8 mouse cellular contexts compared by ENCODE assay signal in the genomic region with DNA sequence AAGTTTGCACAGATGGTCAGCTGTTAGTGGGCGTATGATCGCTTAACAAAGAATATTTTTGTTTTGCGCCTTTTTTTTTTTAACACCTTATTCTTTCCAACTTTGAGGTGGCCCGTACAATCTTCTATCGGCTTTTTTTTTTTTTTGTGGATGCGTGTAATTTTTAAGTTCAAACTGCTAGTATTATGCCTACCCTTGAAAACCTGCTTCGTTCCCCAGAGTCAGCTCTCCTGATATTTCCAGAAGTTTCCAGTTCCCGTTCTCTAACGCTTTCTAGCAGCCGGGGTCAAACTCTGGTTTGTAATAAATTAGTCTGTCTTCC. TPM values are rescaled to one million over a fixed set of nuclear protein-coding genes. Genes with fewer than 3 reads are reported as not detected.
DNase-seq lines count a peak whose midpoint lies in the region; ATAC-seq and TF ChIP-seq lines count a peak whose summit lies in the region.

No protein-coding gene starts in this region.

- H3K9ac ChIP-seq in heart, embryonic 16.5 days (ENCODE audit: low read length): peak overlapping the region; percentile 78
- peak overlapping the region; percentile 89; the same call in 1 of the 2 replicates for H3K9ac ChIP-seq in forebrain, postnatal 0 days

- WGBS in heart, embryonic 16.5 days: under 1% methylated on average over 10 of the region's 10 CpGs
- WGBS in forebrain, postnatal 0 days: under 1% methylated on average over 10 of the region's 10 CpGs

- H3K27ac ChIP-seq in heart, embryonic 16.5 days (ENCODE audit: low read length): peak overlapping the region; percentile 93
- H3K27ac ChIP-seq in forebrain, postnatal 0 days (ENCODE audit: low read depth, low read length): peak overlapping the region; percentile 93

- peak overlapping the region; percentile 75 for H3K4me3 ChIP-seq in heart, embryonic 16.5 days (ENCODE audit: low read length)
- H3K4me3 ChIP-seq in G1E (ENCODE audit: low read depth, low read length): peak overlapping the region; percentile 72
- H3K4me3 ChIP-seq in forebrain, postnatal 0 days (ENCODE audit: low read depth, low read length): peak overlapping the region; percentile 90

- H3K27me3 ChIP-seq in heart, embryonic 16.5 days (ENCODE audit: control insufficient read depth, insufficient read depth, low read length): no peaks in the 10 kb centered on the region
- H3K27me3 ChIP-seq in G1E (ENCODE audit: insufficient read depth, low read length): peaks cover 17% of the 10 kb centered on the region
- H3K27me3 ChIP-seq in forebrain, postnatal 0 days (ENCODE audit: insufficient read depth, low read length): no peaks in the 10 kb centered on the region

- ATAC-seq in heart, embryonic 16.5 days (replicated peaks; ENCODE audit: extremely low read depth, insufficient read depth, low FRiP score): no peak
- ATAC-seq in G1E (ENCODE audit: extremely low read depth, insufficient number of reproducible peaks, low FRiP score, poor library complexity, severe bottlenecking): no peak
- no peak for ATAC-seq in forebrain, postnatal 0 days
- ATAC-seq in cerebellum, adult (ENCODE audit: insufficient number of reproducible peaks, low FRiP score, low TSS enrichment): no peak

- H3K4me2 ChIP-seq in heart, embryonic 16.5 days (ENCODE audit: low read depth, low read length): peak overlapping the region; percentile 78
- H3K4me2 ChIP-seq in forebrain, postnatal 0 days (ENCODE audit: low read depth): peak overlapping the region; percentile 82

- no peak for TF ChIP-seq CTCF in G1E (IDR thresholded peaks at IDR 0.05; ENCODE audit: low read depth, low read length)
- TF ChIP-seq CTCF in forebrain, postnatal 0 days (IDR thresholded peaks at IDR 0.05; ENCODE audit: low read depth): no peak

- peaks cover 10% of the 10 kb centered on the region for H3K4me1 ChIP-seq in heart, embryonic 16.5 days (ENCODE audit: control insufficient read depth, insufficient read depth, low read length)
- H3K4me1 ChIP-seq in G1E (ENCODE audit: insufficient read depth, low read depth, low read length): peaks cover 41% of the 10 kb centered on the region
- 0 out of 2 replicates have a peak, but pooled peaks cover 9% of the 10 kb centered on the region for H3K4me1 ChIP-seq in forebrain, postnatal 0 days (ENCODE audit: insufficient read depth)

- DNase-seq in heart, adult 9 months (ENCODE audit: low spot score in 2 of 2): no peak
- DNase-seq in G1E (ENCODE audit: low spot score): no peak
- no peak for DNase-seq in forebrain, postnatal 0 days
- DNase-seq in mesoderm, embryonic 11.5 days (ENCODE audit: low read depth, low spot score): peak; percentile 30
- no peak for DNase-seq in gastrocnemius, postnatal 25 days
- DNase-seq in yolk sac, embryonic 10.5 days (ENCODE audit: low spot score): no peak

- no peaks in the 10 kb centered on the region for H3K9me3 ChIP-seq in heart, embryonic 16.5 days (replicated peaks; ENCODE audit: control insufficient read depth, low read length)
- no peaks in the 10 kb centered on the region for H3K9me3 ChIP-seq in G1E (replicated peaks)
- no peaks in the 10 kb centered on the region for H3K9me3 ChIP-seq in forebrain, postnatal 0 days (ENCODE audit: low read length)

- no peaks in the 10 kb centered on the region for H3K36me3 ChIP-seq in heart, embryonic 16.5 days (ENCODE audit: control insufficient read depth, insufficient read depth)
- peaks cover 14% of the 10 kb centered on the region for H3K36me3 ChIP-seq in G1E (replicated peaks)
- H3K36me3 ChIP-seq in forebrain, postnatal 0 days (ENCODE audit: insufficient read depth): no peaks in the 10 kb centered on the region

RNA-seq across cellular contexts. Expression of gene Hivep1, which starts 1.0 kb away (rescaled TPM):
- 4.0 and 4.1 TPM in 2 replicates for polyA plus RNA-seq in heart, embryonic 16.5 days (2015; fragmentation: Nextera tagmentation; extraction: Ambion mirVana)
- total RNA-seq in G1E (2014; fragmentation: Nextera tagmentation) (21.0 and 31.0 TPM in 2 replicates), G1E (2017) (4.5 and 5.6 TPM in 2 replicates)
- polyA plus RNA-seq in G1E (2012): 8.8 and 11.5 TPM in 2 replicates
- total RNA-seq in forebrain, postnatal 0 days (2014; rRNA removed): 19.9 and 26.7 TPM in 2 replicates
- 10.8 and 16.6 TPM in 2 replicates for polyA plus RNA-seq in forebrain, postnatal 0 days (2015; fragmentation: Nextera tagmentation; extraction: Ambion mirVana)
- total RNA-seq in gastrocnemius, postnatal 25 days (2021): 10 to 100 TPM; 12.4 to 14.4 TPM
